11 mouse cellular contexts compared by ENCODE assay signal in the genomic region with DNA sequence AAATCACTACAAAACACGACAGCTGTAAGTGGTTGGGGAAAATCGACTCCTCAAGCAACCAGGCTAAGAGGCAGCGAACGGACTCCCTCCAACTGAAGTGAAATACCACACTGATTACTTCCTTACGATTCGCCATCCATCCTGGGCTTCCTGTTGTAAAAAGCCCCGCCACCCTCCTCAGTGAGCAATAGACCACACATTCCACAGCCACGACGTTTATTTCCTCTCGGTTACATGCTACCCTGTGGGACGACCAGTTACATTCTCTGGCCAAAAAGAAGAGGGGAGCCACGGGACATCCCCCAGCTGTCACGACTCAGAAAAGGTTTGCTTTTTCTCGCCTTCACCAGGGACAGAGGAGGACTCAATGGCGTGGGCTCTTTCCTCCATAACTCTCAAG. TPM values are rescaled to one million over a fixed set of nuclear protein-coding genes. Genes with fewer than 3 reads are reported as not detected.
DNase-seq lines count a peak whose midpoint lies in the region; ATAC-seq and TF ChIP-seq lines count a peak whose summit lies in the region.
"Had no signal": no experiment of that assay in that cellular context is flagged by ENCODE, and none has a peak within 500 bp of the region (broad histone marks: within the 10 kb centered on the region; RNA-seq: fewer than 3 reads in every experiment).

No protein-coding gene starts in this region.

- no peak overlapping the region; the same call in 1 of the 2 replicates for H3K4me2 ChIP-seq in kidney, postnatal 0 days (ENCODE audit: low read length)
- no peak overlapping the region for H3K4me2 ChIP-seq in limb, embryonic 11.5 days (ENCODE audit: low read depth, severe bottlenecking)
- H3K4me2 ChIP-seq in midbrain, embryonic 13.5 days (replicated peaks), result no peak overlapping the region
- no peak overlapping the region for H3K4me2 ChIP-seq in midbrain, embryonic 11.5 days
- H3K4me2 ChIP-seq: hindbrain, embryonic 14.5 days had no signal

- H3K27me3 ChIP-seq in kidney, postnatal 0 days (ENCODE audit: insufficient read depth, low read length), result no peaks in the 10 kb centered on the region
- H3K27me3 ChIP-seq in E14TG2a.4 (ENCODE audit: insufficient read depth, low read length), result peaks cover 11% of the 10 kb centered on the region
- no peaks in the 10 kb centered on the region for H3K27me3 ChIP-seq in limb, embryonic 11.5 days (ENCODE audit: control insufficient read depth, insufficient read depth, low read length)
- no peaks in the 10 kb centered on the region for H3K27me3 ChIP-seq in midbrain, embryonic 13.5 days
- no peaks in the 10 kb centered on the region for H3K27me3 ChIP-seq in midbrain, embryonic 11.5 days (ENCODE audit: control insufficient read depth, insufficient read depth, low read length)

- no peaks in the 10 kb centered on the region for H3K9me3 ChIP-seq in kidney, postnatal 0 days (replicated peaks; ENCODE audit: low read length)
- H3K9me3 ChIP-seq in E14TG2a.4 (ENCODE audit: low read length), result no peaks in the 10 kb centered on the region
- H3K9me3 ChIP-seq in limb, embryonic 11.5 days (ENCODE audit: control insufficient read depth, low read length), result no peaks in the 10 kb centered on the region
- peaks cover 2% of the 10 kb centered on the region; the same call in 1 of the 2 replicates for H3K9me3 ChIP-seq in midbrain, embryonic 13.5 days
- no peaks in the 10 kb centered on the region; the same call in 1 of the 2 replicates for H3K9me3 ChIP-seq in midbrain, embryonic 11.5 days (ENCODE audit: control insufficient read depth, low read length)

- H3K4me1 ChIP-seq in kidney, postnatal 0 days (replicated peaks; ENCODE audit: insufficient read depth, low read length), result 0 out of 2 replicates have a peak, but pooled peaks cover 3% of the 10 kb centered on the region
- H3K4me1 ChIP-seq in E14TG2a.4 (replicated peaks; ENCODE audit: low read depth, low read length), result peaks cover 29% of the 10 kb centered on the region
- no peaks in the 10 kb centered on the region for H3K4me1 ChIP-seq in limb, embryonic 11.5 days (ENCODE audit: control insufficient read depth, insufficient read depth, low read length)
- H3K4me1 ChIP-seq in midbrain, embryonic 13.5 days (replicated peaks), result peaks cover 4% of the 10 kb centered on the region; the same call in 1 of the 2 replicates
- H3K4me1 ChIP-seq in midbrain, embryonic 11.5 days (ENCODE audit: control insufficient read depth, insufficient read depth, low read length), result no peaks in the 10 kb centered on the region; the same call in 1 of the 2 replicates

- peak; percentile 45; the same call in 1 of the 2 replicates for ATAC-seq in kidney, postnatal 0 days (replicated peaks; ENCODE audit: low FRiP score, low read depth)
- peak; percentile 75 for ATAC-seq in limb, embryonic 11.5 days (ENCODE audit: insufficient number of reproducible peaks, low FRiP score, low TSS enrichment, low read depth)
- ATAC-seq in midbrain, embryonic 13.5 days, result no peak
- ATAC-seq in midbrain, embryonic 11.5 days (ENCODE audit: low FRiP score), result no peak

- H3K36me3 ChIP-seq in kidney, postnatal 0 days (ENCODE audit: insufficient read depth, low read length), result no peaks in the 10 kb centered on the region
- no peaks in the 10 kb centered on the region for H3K36me3 ChIP-seq in E14TG2a.4 (ENCODE audit: insufficient read depth, low read length)
- H3K36me3 ChIP-seq in limb, embryonic 11.5 days (ENCODE audit: control insufficient read depth, insufficient read depth, low read length), result no peaks in the 10 kb centered on the region
- H3K36me3 ChIP-seq in midbrain, embryonic 13.5 days, result no peaks in the 10 kb centered on the region
- H3K36me3 ChIP-seq in midbrain, embryonic 11.5 days (ENCODE audit: control insufficient read depth, insufficient read depth, low read length), result no peaks in the 10 kb centered on the region

- 17% methylated on average over 15 of the region's 15 CpGs for WGBS in kidney, postnatal 0 days
- whole genome bisulfite sequencing in limb, embryonic 11.5 days, result 20% methylated on average over 15 of the region's 15 CpGs
- WGBS in midbrain, embryonic 13.5 days, result 76% methylated on average over 15 of the region's 15 CpGs
- 74% methylated on average over 15 of the region's 15 CpGs for WGBS in midbrain, embryonic 11.5 days

- no peak overlapping the region for H3K4me3 ChIP-seq in kidney, postnatal 0 days (replicated peaks; ENCODE audit: low read depth, low read length)
- 0 out of 2 replicates have a peak overlapping the region, but pooled peaks have one; percentile 20 for H3K4me3 ChIP-seq in E14TG2a.4 (replicated peaks; ENCODE audit: low read length)
- no peak overlapping the region for H3K4me3 ChIP-seq in limb, embryonic 11.5 days (ENCODE audit: low read depth, low read length)
- no peak overlapping the region for H3K4me3 ChIP-seq in midbrain, embryonic 13.5 days (replicated peaks)
- no peak overlapping the region for H3K4me3 ChIP-seq in midbrain, embryonic 11.5 days (ENCODE audit: low read depth, low read length)

- no peak overlapping the region for H3K9ac ChIP-seq in kidney, postnatal 0 days (ENCODE audit: low read depth, low read length)
- H3K9ac ChIP-seq in limb, embryonic 11.5 days (ENCODE audit: low read length), result no peak overlapping the region
- no peak overlapping the region for H3K9ac ChIP-seq in midbrain, embryonic 13.5 days (replicated peaks)
- H3K9ac ChIP-seq in midbrain, embryonic 11.5 days (ENCODE audit: low read length), result no peak overlapping the region
- H3K9ac ChIP-seq: hindbrain, embryonic 14.5 days had no signal

- H3K27ac ChIP-seq in kidney, postnatal 0 days, result peak overlapping the region; percentile 32
- peak overlapping the region; percentile 49 for H3K27ac ChIP-seq in limb, embryonic 11.5 days (replicated peaks; ENCODE audit: low read depth, low read length)
- H3K27ac ChIP-seq in midbrain, embryonic 13.5 days, result no peak overlapping the region
- H3K27ac ChIP-seq in midbrain, embryonic 11.5 days (ENCODE audit: low read depth, low read length), result no peak overlapping the region
- H3K27ac ChIP-seq: hindbrain, embryonic 14.5 days had no signal

- peak; percentile 91 for DNase-seq in kidney, postnatal 0 days (ENCODE audit: low spot score)
- DNase-seq in kidney, adult 8-10 months, result no peak
- DNase-seq in embryo, embryonic 10.5 days (ENCODE audit: low spot score), result peak; percentile 54
- peak; percentile 65 for DNase-seq in limb, embryonic 11.5 days (ENCODE audit: low spot score)
- DNase-seq in right cerebral cortex, adult 18-20 months, result no peak
- DNase-seq in midbrain, embryonic 11.5 days (ENCODE audit: low spot score, missing footprints), result no peak

- TF ChIP-seq CTCF in kidney, postnatal 0 days (IDR thresholded peaks at IDR 0.05; ENCODE audit: low read depth), result no peak
- no peak for TF ChIP-seq CTCF in E14TG2a.4 (conservative IDR thresholded peaks at IDR 0.05; ENCODE audit: low read length)

RNA-seq across cellular contexts. Expression of a gene that starts 20.9 kb away (rescaled TPM):
- polyA plus RNA-seq in kidney, postnatal 0 days (2015; fragmentation: Nextera tagmentation; extraction: Ambion mirVana), result 6.6 and 7.3 TPM in 2 replicates
- 23.1 and 24.2 TPM in 2 replicates for polyA plus RNA-seq in limb, embryonic 11.5 days (2014; fragmentation: Nextera tagmentation; extraction: Ambion mirVana)
- 39.3 and 39.5 TPM in 2 replicates for polyA plus RNA-seq in midbrain, embryonic 13.5 days (2015; fragmentation: Nextera tagmentation; extraction: Ambion mirVana)
- 31.1 and 37.1 TPM in 2 replicates for polyA plus RNA-seq in midbrain, embryonic 11.5 days (2014; fragmentation: Nextera tagmentation; extraction: Ambion mirVana)

RNA-seq across cellular contexts. Expression of a gene that starts 44.9 kb away (rescaled TPM):
- 0.22 TPM in 1 of 2 replicates, not detected in the other for polyA plus RNA-seq in kidney, postnatal 0 days (2015; fragmentation: Nextera tagmentation; extraction: Ambion mirVana)
- polyA plus RNA-seq in limb, embryonic 11.5 days (2014; fragmentation: Nextera tagmentation; extraction: Ambion mirVana), result 1.9 TPM in 1 of 2 replicates, not detected in the other
- polyA plus RNA-seq in midbrain, embryonic 13.5 days (2015; fragmentation: Nextera tagmentation; extraction: Ambion mirVana), result 2.0 and 3.6 TPM in 2 replicates
- 2.0 TPM in 1 of 2 replicates, not detected in the other for polyA plus RNA-seq in midbrain, embryonic 11.5 days (2014; fragmentation: Nextera tagmentation; extraction: Ambion mirVana)
- polyA plus RNA-seq: brain, embryonic 14.5 days; cortical plate, adult 2 months had no signal

Comparison
In these comparisons a context has a peak if more than half of its experiments do, and no peak if none do; other contexts are left out.
1. DNase-seq: peak in kidney, postnatal 0 days (single experiment), embryo, embryonic 10.5 days (single experiment) and limb, embryonic 11.5 days (single experiment); none in kidney, adult 8-10 months (0 of 2), right cerebral cortex, adult 18-20 months (single experiment) and midbrain, embryonic 11.5 days (single experiment).
2. ATAC-seq: peak in kidney, postnatal 0 days (single experiment) and limb, embryonic 11.5 days (single experiment); none in midbrain, embryonic 13.5 days (single experiment) and midbrain, embryonic 11.5 days (single experiment).
3. H3K27ac ChIP-seq: peak in kidney, postnatal 0 days (single experiment) and limb, embryonic 11.5 days (single experiment); none in midbrain, embryonic 13.5 days (single experiment) and midbrain, embryonic 11.5 days (single experiment).